25 mouse cellular contexts compared by ENCODE assay signal in the genomic region with DNA sequence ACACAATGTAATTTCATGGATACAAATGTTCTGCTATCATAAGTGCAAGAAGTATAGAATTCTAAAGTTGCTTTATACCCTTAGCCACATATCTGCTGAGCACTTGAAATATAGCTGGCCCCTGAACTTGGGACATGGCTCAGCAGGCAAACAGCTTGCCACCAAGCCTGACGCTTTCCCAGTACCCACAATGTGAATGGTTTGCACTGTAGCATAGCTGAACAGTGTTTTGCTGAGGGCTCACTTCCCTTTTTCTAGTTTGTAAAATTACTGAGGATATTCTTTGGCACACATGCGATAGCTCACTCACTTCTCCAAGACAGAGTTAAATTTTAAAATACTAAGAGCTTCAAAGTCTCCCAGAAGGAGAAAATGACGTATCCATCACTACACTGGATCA. TPM values are rescaled to one million over a fixed set of nuclear protein-coding genes. Genes with fewer than 3 reads are reported as not detected.
DNase-seq lines count a peak whose midpoint lies in the region; ATAC-seq and TF ChIP-seq lines count a peak whose summit lies in the region.
"Had no signal": no experiment of that assay in that cellular context is flagged by ENCODE, and none has a peak within 500 bp of the region (broad histone marks: within the 10 kb centered on the region; RNA-seq: fewer than 3 reads in every experiment).

No protein-coding gene starts in this region.

- no peak overlapping the region for H3K9ac ChIP-seq in CH12.LX (ENCODE audit: insufficient read depth, low read depth)
- H3K9ac ChIP-seq: forebrain, embryonic 13.5 days; hindbrain, embryonic 13.5 days; intestine, embryonic 15.5 days had no signal

- no peaks in the 10 kb centered on the region for H3K27me3 ChIP-seq in CH12.LX (replicated peaks)
- no peaks in the 10 kb centered on the region for H3K27me3 ChIP-seq in splenic B cell, adult 2 months (ENCODE audit: control insufficient read depth, insufficient read depth, low read length, poor library complexity, severe bottlenecking)
- H3K27me3 ChIP-seq: forebrain, embryonic 13.5 days; hindbrain, embryonic 13.5 days; intestine, embryonic 15.5 days had no signal

- peak; percentile 47 for DNase-seq in A20 (ENCODE audit: low read depth, low spot score)
- DNase-seq in CH12.LX (ENCODE audit: extremely low read depth): peak; percentile 21
- peak; percentile 13 for DNase-seq in splenic B cell, adult 2 months (ENCODE audit: low read depth, low spot score)
- DNase-seq in gastrocnemius, postnatal 14 days: no peak
- no peak for DNase-seq in left cerebral cortex, postnatal 14 days (ENCODE audit: low spot score in 2 of 2)
- DNase-seq in urinary bladder, postnatal 14 days (ENCODE audit: low spot score): no peak
- DNase-seq: adrenal gland, adult 8-10 months; adrenal gland, postnatal 25 days; cerebellum, adult 11-12 months; cerebellum, adult 8-10 months; cerebellum, postnatal 10 days; cerebellum, postnatal 36 days; gastrocnemius, postnatal 10 days; heart, adult 2 months had no signal

- TF ChIP-seq EP300 in CH12.LX (IDR thresholded peaks at IDR 0.05; ENCODE audit: low read length): no peak

- in situ Hi-C loops in CH12.LX (cut with MboI; ENCODE audit: low pct_ligation_motif_present, low pct_unique_long_range_greater_than_20kb, low sequenced_read_pairs): no loop called here

- H3K4me2 ChIP-seq in CH12.LX (ENCODE audit: insufficient read depth, low read depth, poor library complexity, severe bottlenecking): no peak overlapping the region
- H3K4me2 ChIP-seq: forebrain, embryonic 13.5 days; heart, embryonic 11.5 days; hindbrain, embryonic 13.5 days; intestine, embryonic 15.5 days had no signal

- ATAC-seq in granulocyte monocyte progenitor cell, adult 5-6 weeks (replicated peaks; ENCODE audit: poor library complexity, severe bottlenecking): peak; percentile 50
- ATAC-seq: activated CD4-positive, CD25-positive, alpha-beta regulatory T cell, adult 4 months; forebrain, embryonic 13.5 days; forebrain, embryonic 16.5 days; hindbrain, embryonic 16.5 days; intestine, embryonic 15.5 days had no signal

- TF ChIP-seq RAD21 in CH12.LX (IDR thresholded peaks at IDR 0.05; ENCODE audit: low read depth, low read length): no peak

- no peak overlapping the region for H3K27ac ChIP-seq in CH12.LX (ENCODE audit: insufficient read depth, low read depth)
- H3K27ac ChIP-seq: forebrain, embryonic 10.5 days; forebrain, embryonic 13.5 days; heart, adult 2 months; hindbrain, embryonic 10.5 days; hindbrain, embryonic 13.5 days; intestine, embryonic 15.5 days had no signal

- TF ChIP-seq POLR2A in CH12.LX (IDR thresholded peaks at IDR 0.05; ENCODE audit: low read depth, low read length): no peak

- peaks cover 0 to 8% of the 10 kb centered on the region in 2 experiments; a peak in 2 of 4 replicates for H3K4me1 ChIP-seq in CH12.LX (ENCODE audit: control insufficient read depth in 1 of 2, insufficient read depth in 2 of 2)
- H3K4me1 ChIP-seq: forebrain, embryonic 10.5 days; forebrain, embryonic 13.5 days; hindbrain, embryonic 10.5 days; hindbrain, embryonic 13.5 days; intestine, embryonic 15.5 days had no signal

- H3K9me3 ChIP-seq in CH12.LX (replicated peaks; ENCODE audit: low read length): no peaks in the 10 kb centered on the region
- H3K9me3 ChIP-seq: forebrain, embryonic 10.5 days; forebrain, embryonic 13.5 days; G1E; hindbrain, embryonic 10.5 days; hindbrain, embryonic 13.5 days; intestine, embryonic 15.5 days had no signal

- TF ChIP-seq CTCF in CH12.LX (conservative IDR thresholded peaks at IDR 0.05 in 1 of 2, IDR thresholded peaks at IDR 0.05 in 1 of 2; ENCODE audit: low read depth in 2 of 2, low read length in 2 of 2): no peak

- no peaks in the 10 kb centered on the region for H3K36me3 ChIP-seq in CH12.LX (replicated peaks in 1 of 2; ENCODE audit: control insufficient read depth in 1 of 2, insufficient read depth in 1 of 2, low read length in 1 of 2)
- no peaks in the 10 kb centered on the region for H3K36me3 ChIP-seq in splenic B cell, adult 2 months (ENCODE audit: control insufficient read depth, insufficient read depth, low read length, poor library complexity, severe bottlenecking)
- H3K36me3 ChIP-seq: forebrain, embryonic 10.5 days; G1E; hindbrain, embryonic 10.5 days; hindbrain, embryonic 13.5 days; intestine, embryonic 15.5 days had no signal

- dilution Hi-C loops in CH12.LX (cut with MboI; ENCODE audit: extremely low pct_ligation_motif_present, extremely low pct_unique_long_range_greater_than_20kb, low sequenced_read_pairs): no loop called here

- intact Hi-C loops in gastrocnemius, postnatal 14 days (cut with DNase I; ENCODE audit: low total_unique reads): no loop called here
- intact Hi-C loops in left cerebral cortex, postnatal 14 days (cut with DNase I): no loop called here

- no peaks in the 10 kb centered on the region for H3K79me2 ChIP-seq in CH12.LX (replicated peaks; ENCODE audit: control insufficient read depth, extremely low read depth, insufficient read depth, poor library complexity, severe bottlenecking)

- no peak overlapping the region for H3K4me3 ChIP-seq in CH12.LX (replicated peaks in 1 of 3; ENCODE audit: low read depth in 2 of 3, low read length in 2 of 3, poor library complexity in 1 of 3)
- H3K4me3 ChIP-seq: forebrain, embryonic 10.5 days; forebrain, embryonic 13.5 days; heart, adult 2 months; hindbrain, embryonic 10.5 days; hindbrain, embryonic 13.5 days; intestine, embryonic 15.5 days had no signal

TF ChIP-seq in CH12.LX, 34 proteins besides CTCF, POLR2A, EP300 and RAD21:
- no peak for TF ChIP-seq HCFC1 (IDR thresholded peaks at IDR 0.05; ENCODE audit: low read depth, low read length)
- no peak for TF ChIP-seq ZKSCAN1 (IDR thresholded peaks at IDR 0.05; ENCODE audit: borderline replicate concordance, low read depth, low read length)
- TF ChIP-seq BHLHE40 (IDR thresholded peaks at IDR 0.05; ENCODE audit: low read depth, low read length): no peak
- TF ChIP-seq UBTF (IDR thresholded peaks at IDR 0.05; ENCODE audit: low read depth, low read length): no peak
- no peak for TF ChIP-seq CHD1 (IDR thresholded peaks at IDR 0.05; ENCODE audit: low read depth, low read length)
- peak; percentile 41; the same call in 1 of the 2 replicates for TF ChIP-seq IRF4 (IDR thresholded peaks at IDR 0.05; ENCODE audit: low read depth, low read length)

RNA-seq across cellular contexts. Expression of a gene that starts 20.4 kb away (rescaled TPM):
- 0.04 TPM in 1 of 2 replicates, not detected in the other for total RNA-seq in CH12.LX (2012; rRNA removed)
- 0.11 and 0.22 TPM in 2 replicates for total RNA-seq in CH12.LX (2014; rRNA removed)
- not detected in 2 replicates for polyA plus RNA-seq in CH12.LX (2012; ENCODE audit: insufficient read length, low read depth)
- total RNA-seq in granulocyte monocyte progenitor cell, adult 5-6 weeks (2014; fragmentation: Nextera tagmentation): not detected in 2 replicates
- not detected in 2 replicates for total RNA-seq in granulocyte monocyte progenitor cell, adult 5-6 weeks (2017)
- 100 to 1,000 TPM; 241 to 245 TPM for total RNA-seq in gastrocnemius, postnatal 14 days (2021)
- 100 to 1,000 TPM; 170 to 199 TPM for total RNA-seq in left cerebral cortex, postnatal 14 days (2021)
- polyA plus RNA-seq: G1E had no signal

Comparison
In these comparisons a context has a peak if more than half of its experiments do, and no peak if none do; other contexts are left out.
1. DNase-seq: peak in A20 (single experiment), CH12.LX (single experiment) and splenic B cell, adult 2 months (single experiment); none in gastrocnemius, postnatal 14 days (single experiment), left cerebral cortex, postnatal 14 days (0 of 2) and urinary bladder, postnatal 14 days (single experiment).
2. RNA of a gene that starts 20.4 kb away (total RNA-seq): 241 to 245 TPM in gastrocnemius, postnatal 14 days and 170 to 199 TPM in left cerebral cortex, postnatal 14 days; 0.04 to 0.22 TPM in CH12.LX and not detected in granulocyte monocyte progenitor cell, adult 5-6 weeks; every median in the first group is over 100 times any median in the second.